Mouse (Mus musculus): Measurements from ENCODE around the gene Kcnj11. TPM values are rescaled to one million over a fixed set of nuclear protein-coding genes. Genes with fewer than 3 reads are reported as not detected.

Kcnj11 gene
- polyA plus RNA-seq, 1 experiment from 2014 or later, result 1.6 TPM

GRCm38 (mm10) chr7:46098919-46099286 is 1.7 kb downstream of the Kcnj11 start:
- H3K36me3 ChIP-seq (ENCODE audit: control insufficient read depth, insufficient read depth, low read length), result no peaks in the 10 kb centered on the region
- H3K4me3 ChIP-seq (replicated peaks; ENCODE audit: low read depth, low read length), result no peak overlapping the region
- no peak overlapping the region for H3K9ac ChIP-seq (replicated peaks; ENCODE audit: low read length)
- peaks cover 5% of the 10 kb centered on the region; the same call in 1 of the 2 replicates for H3K4me1 ChIP-seq (ENCODE audit: control insufficient read depth, insufficient read depth, low read length)
- ATAC-seq (ENCODE audit: low FRiP score, low TSS enrichment), result no peak
- H3K27ac ChIP-seq (replicated peaks; ENCODE audit: low read depth, low read length), result no peak overlapping the region
- H3K9me3 ChIP-seq (ENCODE audit: control insufficient read depth, low read length), result no peaks in the 10 kb centered on the region
- 93% methylated on average over 19 of the region's 19 CpGs for WGBS
- peaks cover 18% of the 10 kb centered on the region; the same call in 1 of the 2 replicates for H3K27me3 ChIP-seq (ENCODE audit: control insufficient read depth, insufficient read depth, low read length)
- no peak overlapping the region for H3K4me2 ChIP-seq (ENCODE audit: low read length)
- DNase-seq, result no peak

GRCm38 (mm10) chr7:46098221-46098918 is 2.2 kb downstream of the Kcnj11 start:
- no peak for ATAC-seq (ENCODE audit: low FRiP score, low TSS enrichment)
- peaks cover 1% of the 10 kb centered on the region; the same call in 1 of the 2 replicates for H3K4me1 ChIP-seq (ENCODE audit: control insufficient read depth, insufficient read depth, low read length)
- H3K9ac ChIP-seq (replicated peaks; ENCODE audit: low read length), result no peak overlapping the region
- H3K27me3 ChIP-seq (ENCODE audit: control insufficient read depth, insufficient read depth, low read length), result peaks cover 18% of the 10 kb centered on the region; the same call in 1 of the 2 replicates
- H3K4me3 ChIP-seq (replicated peaks; ENCODE audit: low read depth, low read length), result no peak overlapping the region
- H3K36me3 ChIP-seq (ENCODE audit: control insufficient read depth, insufficient read depth, low read length), result no peaks in the 10 kb centered on the region
- no peak for DNase-seq
- H3K27ac ChIP-seq (replicated peaks; ENCODE audit: low read depth, low read length), result no peak overlapping the region
- 90% methylated on average over 19 of the region's 19 CpGs for WGBS
- H3K9me3 ChIP-seq (ENCODE audit: control insufficient read depth, low read length), result no peaks in the 10 kb centered on the region
- no peak overlapping the region; the same call in 1 of the 2 replicates for H3K4me2 ChIP-seq (ENCODE audit: low read length)

GRCm38 (mm10) chr7:46097319-46097783 is 3.2 kb downstream of the Kcnj11 start:
- DNase-seq (no peak), ATAC-seq (ENCODE audit: low FRiP score, low TSS enrichment) (no peak)
- no peaks in the 10 kb centered on the region for H3K36me3 ChIP-seq (ENCODE audit: control insufficient read depth, insufficient read depth, low read length)
- H3K27ac ChIP-seq (replicated peaks; ENCODE audit: low read depth, low read length), result no peak overlapping the region
- peaks cover 9% of the 10 kb centered on the region for H3K4me1 ChIP-seq (ENCODE audit: control insufficient read depth, insufficient read depth, low read length)
- H3K9ac ChIP-seq (replicated peaks; ENCODE audit: low read length), result no peak overlapping the region
- no peak overlapping the region for H3K4me2 ChIP-seq (ENCODE audit: low read length)
- 62% methylated on average over 4 of the region's 4 CpGs for WGBS
- peaks cover 18% of the 10 kb centered on the region; the same call in 1 of the 2 replicates for H3K27me3 ChIP-seq (ENCODE audit: control insufficient read depth, insufficient read depth, low read length)
- no peaks in the 10 kb centered on the region for H3K9me3 ChIP-seq (ENCODE audit: control insufficient read depth, low read length)
- H3K4me3 ChIP-seq (replicated peaks; ENCODE audit: low read depth, low read length), result no peak overlapping the region

DNA sequence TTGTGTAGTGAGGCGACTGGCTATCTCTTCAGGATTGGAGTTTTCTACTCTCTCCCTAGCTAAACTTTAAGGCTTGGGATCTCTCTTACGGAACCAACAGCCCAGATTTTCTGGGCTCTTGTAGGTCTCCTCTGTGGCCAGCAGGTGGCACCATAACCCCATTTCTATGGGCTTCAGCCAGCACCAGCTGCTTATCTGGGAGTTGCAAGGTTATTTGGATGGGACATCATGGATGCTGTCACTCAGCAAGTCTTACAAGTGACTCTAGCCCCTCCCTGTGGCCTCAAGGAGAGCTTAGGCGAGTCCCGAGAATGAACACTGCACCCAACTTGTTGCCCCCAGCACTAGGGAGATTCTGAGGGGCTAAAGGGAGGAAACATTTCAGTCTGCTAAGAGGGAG is 4.4 kb downstream of the Kcnj11 start:
- no peak for ATAC-seq (ENCODE audit: low FRiP score, low TSS enrichment)
- peak; percentile 91 for DNase-seq
- WGBS, result 2% methylated on average over 4 of the region's 4 CpGs
- Histone ChIP-seq H3K4me2 (ENCODE audit: low read length) (no peak overlapping the region), H3K27ac (replicated peaks; ENCODE audit: low read depth, low read length) (no peak overlapping the region), H3K4me3 (replicated peaks; ENCODE audit: low read depth, low read length) (no peak overlapping the region), H3K27me3 (ENCODE audit: control insufficient read depth, insufficient read depth, low read length) (peaks cover 18% of the 10 kb centered on the region; the same call in 1 of the 2 replicates), H3K4me1 (ENCODE audit: control insufficient read depth, insufficient read depth, low read length) (peaks cover 9% of the 10 kb centered on the region), H3K36me3 (ENCODE audit: control insufficient read depth, insufficient read depth, low read length) (no peaks in the 10 kb centered on the region), H3K9me3 (ENCODE audit: control insufficient read depth, low read length) (no peaks in the 10 kb centered on the region), H3K9ac (replicated peaks; ENCODE audit: low read length) (no peak overlapping the region)

GRCm38 (mm10) chr7:46092803-46093202 is 7.8 kb downstream of the Kcnj11 start:
- H3K4me3 ChIP-seq (replicated peaks; ENCODE audit: low read depth, low read length), result no peak overlapping the region
- no peak overlapping the region for H3K4me2 ChIP-seq (ENCODE audit: low read length)
- no peak overlapping the region for H3K27ac ChIP-seq (replicated peaks; ENCODE audit: low read depth, low read length)
- H3K27me3 ChIP-seq (ENCODE audit: control insufficient read depth, insufficient read depth, low read length), result peaks cover 18% of the 10 kb centered on the region; the same call in 1 of the 2 replicates
- no peak for ATAC-seq (ENCODE audit: low FRiP score, low TSS enrichment)
- peaks cover 9% of the 10 kb centered on the region for H3K4me1 ChIP-seq (ENCODE audit: control insufficient read depth, insufficient read depth, low read length)
- no peak overlapping the region for H3K9ac ChIP-seq (replicated peaks; ENCODE audit: low read length)
- peaks cover 10% of the 10 kb centered on the region for H3K9me3 ChIP-seq (ENCODE audit: control insufficient read depth, low read length)
- WGBS, result 7% methylated on average over 8 of the region's 8 CpGs
- no peaks in the 10 kb centered on the region for H3K36me3 ChIP-seq (ENCODE audit: control insufficient read depth, insufficient read depth, low read length)
- DNase-seq, result peak; percentile 39

DNA sequence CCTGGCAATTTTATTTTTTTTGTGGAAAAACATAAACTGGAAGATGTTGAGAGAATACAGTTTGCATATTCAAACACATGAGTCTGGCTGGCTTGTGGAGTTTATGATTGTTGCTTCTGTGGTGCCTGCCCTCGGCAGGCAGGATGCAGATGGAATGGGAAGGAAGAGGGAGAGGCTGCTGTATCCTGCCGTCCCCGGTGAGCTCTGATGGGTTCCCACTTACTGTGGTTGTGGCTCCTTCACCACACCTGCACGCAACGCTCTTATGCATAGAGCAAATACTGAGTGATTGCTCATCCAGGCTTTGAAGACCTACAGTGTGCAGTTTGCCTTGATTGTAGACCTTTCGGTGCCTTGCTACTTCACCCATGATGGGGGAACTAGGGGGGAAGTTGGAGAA is 12.3 kb downstream of the Kcnj11 start:
- ATAC-seq (ENCODE audit: low FRiP score, low TSS enrichment), result no peak
- WGBS, result 91% methylated on average over 6 of the region's 6 CpGs
- no peak overlapping the region for H3K4me2 ChIP-seq (ENCODE audit: low read length)
- DNase-seq, result no peak
- H3K4me1 ChIP-seq (ENCODE audit: control insufficient read depth, insufficient read depth, low read length), result peaks cover 7% of the 10 kb centered on the region
- H3K27ac ChIP-seq (replicated peaks; ENCODE audit: low read depth, low read length), result no peak overlapping the region
- no peaks in the 10 kb centered on the region for H3K27me3 ChIP-seq (ENCODE audit: control insufficient read depth, insufficient read depth, low read length)
- no peak overlapping the region for H3K4me3 ChIP-seq (replicated peaks; ENCODE audit: low read depth, low read length)
- H3K36me3 ChIP-seq (ENCODE audit: control insufficient read depth, insufficient read depth, low read length), result peaks cover 10% of the 10 kb centered on the region
- peaks cover 10% of the 10 kb centered on the region for H3K9me3 ChIP-seq (ENCODE audit: control insufficient read depth, low read length)
- H3K9ac ChIP-seq (replicated peaks; ENCODE audit: low read length), result no peak overlapping the region

DNA sequence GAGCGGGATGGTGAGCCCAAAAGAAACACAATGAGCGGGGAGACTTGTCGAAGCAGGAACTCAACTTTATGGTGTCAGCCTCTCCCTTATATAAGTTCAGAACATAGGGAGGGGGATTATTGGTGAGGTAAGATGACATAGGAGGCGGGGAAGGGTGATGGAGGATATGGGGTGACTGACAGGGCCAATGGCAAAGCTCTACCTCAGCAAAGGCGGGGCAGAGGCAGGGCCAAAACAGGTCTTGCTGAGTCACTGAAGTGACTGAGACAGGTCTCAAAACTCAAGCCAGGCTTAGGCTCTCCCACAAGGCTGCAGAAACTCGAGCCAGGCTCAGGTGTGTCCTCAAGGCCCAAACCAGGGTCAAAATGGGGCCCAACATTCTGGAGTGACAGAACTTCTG is 14.2 kb downstream of the Kcnj11 start:
- no peak for DNase-seq
- no peak for ATAC-seq (ENCODE audit: low FRiP score, low TSS enrichment)
- Histone ChIP-seq H3K9me3 (ENCODE audit: control insufficient read depth, low read length) (peaks cover 10% of the 10 kb centered on the region), H3K4me3 (replicated peaks; ENCODE audit: low read depth, low read length) (no peak overlapping the region), H3K27ac (replicated peaks; ENCODE audit: low read depth, low read length) (no peak overlapping the region), H3K9ac (replicated peaks; ENCODE audit: low read length) (no peak overlapping the region), H3K4me1 (ENCODE audit: control insufficient read depth, insufficient read depth, low read length) (no peaks in the 10 kb centered on the region), H3K27me3 (ENCODE audit: control insufficient read depth, insufficient read depth, low read length) (no peaks in the 10 kb centered on the region), H3K4me2 (ENCODE audit: low read length) (no peak overlapping the region), H3K36me3 (ENCODE audit: control insufficient read depth, insufficient read depth, low read length) (peaks cover 28% of the 10 kb centered on the region)
- WGBS, result 92% methylated on average over 6 of the region's 6 CpGs

DNA sequence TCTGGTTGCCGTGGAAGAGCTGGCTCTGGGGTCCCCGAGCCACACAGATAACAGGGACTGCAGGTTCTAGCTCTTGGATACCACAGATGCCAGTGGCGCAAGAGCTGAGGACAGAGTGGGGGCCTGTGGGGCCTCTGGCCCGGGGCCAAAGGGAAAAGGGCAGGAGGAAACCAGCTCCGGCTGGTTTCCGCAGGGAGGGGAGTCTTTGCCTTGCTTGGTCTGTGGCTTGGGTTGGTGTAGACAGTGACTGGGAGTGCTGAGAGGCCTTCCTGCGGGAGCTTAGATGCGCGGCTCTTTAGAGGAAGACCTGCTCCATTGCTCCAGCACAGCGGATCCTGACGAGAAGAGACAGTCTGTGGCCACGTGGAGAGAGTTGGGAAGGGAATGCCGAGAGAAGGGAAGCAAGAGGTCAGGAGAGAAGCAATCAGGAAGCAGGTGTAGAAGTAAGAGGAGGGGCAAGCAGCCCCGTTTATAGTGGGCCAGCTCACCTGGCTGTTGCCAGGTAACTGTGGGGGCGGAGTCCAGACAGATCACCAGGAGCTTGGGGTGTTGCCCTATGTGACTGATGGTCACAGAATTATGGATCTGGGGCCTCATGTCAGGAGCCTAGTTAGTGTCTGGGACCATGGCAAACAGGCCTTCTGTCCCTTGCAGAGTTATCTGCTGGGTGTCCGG is 15.6 kb downstream of the Kcnj11 start:
- Histone ChIP-seq H3K36me3 (ENCODE audit: control insufficient read depth, insufficient read depth, low read length) (peaks cover 42% of the 10 kb centered on the region), H3K4me1 (ENCODE audit: control insufficient read depth, insufficient read depth, low read length) (no peaks in the 10 kb centered on the region), H3K27ac (replicated peaks; ENCODE audit: low read depth, low read length) (no peak overlapping the region), H3K9ac (replicated peaks; ENCODE audit: low read length) (no peak overlapping the region), H3K4me2 (ENCODE audit: low read length) (no peak overlapping the region), H3K4me3 (replicated peaks; ENCODE audit: low read depth, low read length) (no peak overlapping the region), H3K27me3 (ENCODE audit: control insufficient read depth, insufficient read depth, low read length) (no peaks in the 10 kb centered on the region), H3K9me3 (ENCODE audit: control insufficient read depth, low read length) (peaks cover 10% of the 10 kb centered on the region)
- DNase-seq (no peak), ATAC-seq (ENCODE audit: low FRiP score, low TSS enrichment) (no peak)
- WGBS, result 76% methylated on average over 16 of the region's 16 CpGs

- H3K36me3 ChIP-seq (ENCODE audit: control insufficient read depth, insufficient read depth, low read length), result peaks cover 52% of the 10 kb centered on the region
- H3K4me3 ChIP-seq (replicated peaks; ENCODE audit: low read depth, low read length), result no peak overlapping the region
- peaks cover 7% of the 10 kb centered on the region for H3K9me3 ChIP-seq (ENCODE audit: control insufficient read depth, low read length)
- no peaks in the 10 kb centered on the region for H3K4me1 ChIP-seq (ENCODE audit: control insufficient read depth, insufficient read depth, low read length)
- no peak overlapping the region for H3K27ac ChIP-seq (replicated peaks; ENCODE audit: low read depth, low read length)
- ATAC-seq (ENCODE audit: low FRiP score, low TSS enrichment) (no peak), DNase-seq (no peak)
- no peaks in the 10 kb centered on the region for H3K27me3 ChIP-seq (ENCODE audit: control insufficient read depth, insufficient read depth, low read length)
- H3K9ac ChIP-seq (replicated peaks; ENCODE audit: low read length), result no peak overlapping the region
- WGBS, result 88% methylated on average over 10 of the region's 10 CpGs
- no peak overlapping the region for H3K4me2 ChIP-seq (ENCODE audit: low read length)
These were observed 16.5 kb downstream of the Kcnj11 start for GRCm38 (mm10) chr7:46084024-46084423.
